Mouse (Mus musculus): Measurements from ENCODE around the gene Zfp329. TPM values are rescaled to one million over a fixed set of nuclear protein-coding genes. Genes with fewer than 3 reads are reported as not detected.
"Not testable (repeated sequence)": the region's sequence is repeated elsewhere in the genome, so short reads cannot be mapped to it uniquely, and the experiment has no call there.

Zfp329 gene
- polyA plus RNA-seq, 1 experiment from 2014 or later = 13.6 TPM

GRCm38 (mm10) chr7:12797971-12798370 is 20.7 kb downstream of the Zfp329 start:
- Histone ChIP-seq H3K9me3 (ENCODE audit: low read length) (peaks cover 18% of the 10 kb centered on the region), H3K9ac (replicated peaks; ENCODE audit: low read length) (no peak overlapping the region), H3K4me2 (replicated peaks; ENCODE audit: low read depth, low read length) (no peak overlapping the region), H3K36me3 (ENCODE audit: insufficient read depth, low read length) (peaks cover 11% of the 10 kb centered on the region; the same call in 1 of the 2 replicates), H3K4me1 (ENCODE audit: insufficient read depth, low read length) (peaks cover 5% of the 10 kb centered on the region; the same call in 1 of the 2 replicates), H3K27me3 (ENCODE audit: insufficient read depth, low read length) (no peaks in the 10 kb centered on the region), H3K4me3 (ENCODE audit: low read length) (no peak overlapping the region), H3K27ac (ENCODE audit: low read length) (no peak overlapping the region)
- 65% methylated on average over 2 of the region's 2 CpGs for WGBS
- ATAC-seq (ENCODE audit: low FRiP score, low TSS enrichment) = no peak

DNA sequence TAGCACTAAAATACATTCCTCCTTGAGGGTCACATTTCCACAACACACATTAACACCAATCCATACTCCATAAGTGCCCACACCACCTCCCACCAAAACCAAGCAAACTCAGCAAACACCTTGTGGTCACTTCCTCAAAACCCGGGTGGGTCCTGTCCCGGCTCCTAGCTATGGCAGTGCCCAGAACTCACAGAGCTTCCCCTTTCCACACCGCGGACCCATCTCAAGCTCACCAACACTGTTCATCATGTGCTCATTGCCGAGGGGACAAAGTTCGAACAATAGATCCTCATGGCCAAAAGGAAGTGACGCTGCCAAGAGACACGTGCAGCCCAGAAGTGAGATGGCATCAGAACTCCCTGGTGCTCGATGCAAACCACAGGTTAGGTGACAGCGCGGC is 26.0 kb downstream of the Zfp329 start:
- not testable (repeated sequence) for H3K27ac ChIP-seq (ENCODE audit: low read length); H3K9ac ChIP-seq (replicated peaks; ENCODE audit: low read length); H3K27me3 ChIP-seq (ENCODE audit: insufficient read depth, low read length); H3K4me1 ChIP-seq (ENCODE audit: insufficient read depth, low read length); ATAC-seq (ENCODE audit: low FRiP score, low TSS enrichment); H3K4me3 ChIP-seq (ENCODE audit: low read length); H3K4me2 ChIP-seq (replicated peaks; ENCODE audit: low read depth, low read length); H3K36me3 ChIP-seq (ENCODE audit: insufficient read depth, low read length)
- WGBS = 89% methylated on average over 11 of the region's 11 CpGs
- H3K9me3 ChIP-seq (ENCODE audit: low read length) = peaks cover 12% of the 10 kb centered on the region

DNA sequence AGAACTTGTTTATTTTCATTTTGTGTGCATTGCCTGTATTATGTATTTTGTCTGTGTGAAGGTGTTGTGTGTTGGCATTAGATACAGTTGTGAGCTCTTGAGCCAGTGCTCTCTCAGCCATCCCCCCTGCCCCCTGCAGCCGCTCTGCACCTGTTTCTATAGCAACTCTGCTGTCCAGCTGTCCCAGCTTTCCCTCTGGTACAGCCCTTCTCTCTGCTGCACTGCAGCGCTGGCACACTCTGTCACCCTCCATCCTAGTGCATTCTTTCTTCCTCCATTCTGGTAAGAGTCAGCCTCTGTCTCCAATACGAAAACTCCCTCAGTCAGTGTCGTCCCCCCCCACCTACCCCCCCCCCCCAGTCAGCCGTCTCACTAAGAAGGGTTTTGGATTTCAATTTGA is 30.6 kb downstream of the Zfp329 start:
- no peak for ATAC-seq (ENCODE audit: low FRiP score, low TSS enrichment)
- Histone ChIP-seq H3K4me3 (ENCODE audit: low read length) (no peak overlapping the region), H3K4me2 (replicated peaks; ENCODE audit: low read depth, low read length) (no peak overlapping the region), H3K36me3 (ENCODE audit: insufficient read depth, low read length) (no peaks in the 10 kb centered on the region), H3K27ac (ENCODE audit: low read length) (no peak overlapping the region), H3K9ac (replicated peaks; ENCODE audit: low read length) (no peak overlapping the region), H3K9me3 (ENCODE audit: low read length) (no peaks in the 10 kb centered on the region), H3K27me3 (ENCODE audit: insufficient read depth, low read length) (no peaks in the 10 kb centered on the region), H3K4me1 (ENCODE audit: insufficient read depth, low read length) (no peaks in the 10 kb centered on the region)
- 26% methylated on average over 5 of the region's 5 CpGs for WGBS

DNA sequence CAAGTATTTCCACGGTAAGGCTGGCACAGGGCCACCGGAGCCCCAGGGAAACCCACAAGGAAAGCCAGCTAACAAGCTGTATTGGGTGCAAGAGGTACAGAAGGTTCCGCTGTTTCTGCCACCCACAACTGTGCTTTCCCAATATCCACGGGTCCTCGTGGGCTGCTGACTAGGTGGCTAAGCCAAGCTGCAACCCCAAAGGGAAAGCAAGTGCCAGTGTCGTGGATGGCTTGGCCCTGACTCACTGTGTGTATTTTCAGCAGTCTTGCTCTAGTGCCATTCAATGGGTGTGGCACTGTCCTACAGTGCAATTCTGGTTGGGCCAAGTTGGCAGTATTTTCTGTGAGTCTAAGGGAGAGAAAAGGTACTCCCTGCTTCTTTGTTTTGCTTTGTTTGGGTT is 31.3 kb downstream of the Zfp329 start:
- Histone ChIP-seq H3K4me2 (replicated peaks; ENCODE audit: low read depth, low read length) (no peak overlapping the region), H3K27me3 (ENCODE audit: insufficient read depth, low read length) (no peaks in the 10 kb centered on the region), H3K9ac (replicated peaks; ENCODE audit: low read length) (no peak overlapping the region), H3K4me3 (ENCODE audit: low read length) (no peak overlapping the region), H3K27ac (ENCODE audit: low read length) (no peak overlapping the region), H3K4me1 (ENCODE audit: insufficient read depth, low read length) (no peaks in the 10 kb centered on the region), H3K36me3 (ENCODE audit: insufficient read depth, low read length) (no peaks in the 10 kb centered on the region), H3K9me3 (ENCODE audit: low read length) (no peaks in the 10 kb centered on the region)
- 77% methylated on average over 6 of the region's 6 CpGs for WGBS
- ATAC-seq (ENCODE audit: low FRiP score, low TSS enrichment) = no peak

DNA sequence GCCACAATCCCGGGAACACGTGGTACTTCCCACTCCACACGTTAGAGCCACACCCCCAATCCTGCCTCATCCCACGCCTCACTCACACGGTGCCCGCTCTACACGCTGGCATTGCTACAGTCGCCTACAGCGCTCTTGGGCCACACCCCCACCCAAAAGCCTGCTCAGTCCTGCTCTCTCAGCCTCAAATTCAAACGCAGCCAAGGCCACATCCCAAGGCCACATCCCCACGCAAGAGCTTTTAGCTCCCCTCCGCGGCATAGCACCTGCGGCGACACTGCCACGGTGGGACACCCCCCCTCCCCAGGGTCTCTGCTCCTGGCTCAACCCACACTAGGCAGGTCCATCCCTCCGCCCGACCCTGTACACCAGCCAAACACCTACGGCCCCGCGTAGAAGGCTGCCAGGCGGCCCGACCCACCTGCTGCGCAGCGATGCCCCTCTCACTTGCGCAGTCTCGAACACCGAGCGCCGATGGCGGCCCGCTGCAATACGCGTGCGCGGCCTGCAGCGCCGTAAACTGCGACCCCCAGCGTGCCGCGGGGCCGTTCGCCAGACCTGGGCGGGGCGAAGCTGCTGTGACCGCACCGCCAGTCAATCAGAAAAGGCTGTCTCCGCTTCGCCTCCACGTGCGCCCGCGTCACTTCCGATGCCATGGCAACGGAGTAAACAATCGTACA is 38.4 kb downstream of the Zfp329 start:
- Histone ChIP-seq H3K4me2 (replicated peaks; ENCODE audit: low read depth, low read length) (peak overlapping the region; percentile 100), H3K4me1 (ENCODE audit: insufficient read depth, low read length) (peaks cover 7% of the 10 kb centered on the region), H3K27ac (ENCODE audit: low read length) (no peak overlapping the region), H3K4me3 (ENCODE audit: low read length) (peak overlapping the region; percentile 77), H3K27me3 (ENCODE audit: insufficient read depth, low read length) (no peaks in the 10 kb centered on the region), H3K9ac (replicated peaks; ENCODE audit: low read length) (peak overlapping the region; percentile 77), H3K36me3 (ENCODE audit: insufficient read depth, low read length) (peaks cover under 1% of the 10 kb centered on the region), H3K9me3 (ENCODE audit: low read length) (no peaks in the 10 kb centered on the region)
- ATAC-seq (ENCODE audit: low FRiP score, low TSS enrichment) = peak; percentile 95
- WGBS = under 1% methylated on average over 57 of the region's 57 CpGs

DNA sequence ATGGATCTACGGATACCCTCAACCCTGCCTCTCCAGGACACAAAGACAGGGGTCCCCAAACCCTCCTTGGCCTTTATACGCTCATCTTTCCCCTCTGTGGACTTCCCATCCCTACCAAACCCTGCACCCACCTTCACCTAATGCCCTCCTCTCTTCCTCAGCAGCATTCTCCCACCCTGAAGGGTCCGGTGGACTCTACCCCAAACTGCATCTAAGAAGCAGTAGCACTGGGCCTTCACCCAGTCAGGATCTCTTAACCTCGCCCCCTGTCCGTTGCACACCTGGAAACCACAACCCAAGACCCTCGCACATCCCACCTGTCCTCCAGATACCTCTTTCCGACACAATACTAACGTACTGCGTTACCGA is 38.9 kb downstream of the Zfp329 start:
- ATAC-seq (ENCODE audit: low FRiP score, low TSS enrichment) = no peak; the same call in 1 of the 2 replicates
- H3K4me1 ChIP-seq (ENCODE audit: insufficient read depth, low read length) = peaks cover 7% of the 10 kb centered on the region
- H3K9ac ChIP-seq (replicated peaks; ENCODE audit: low read length) = peak overlapping the region; percentile 77
- peak overlapping the region; percentile 100 for H3K4me2 ChIP-seq (replicated peaks; ENCODE audit: low read depth, low read length)
- H3K36me3 ChIP-seq (ENCODE audit: insufficient read depth, low read length) = peaks cover 5% of the 10 kb centered on the region
- H3K27me3 ChIP-seq (ENCODE audit: insufficient read depth, low read length) = no peaks in the 10 kb centered on the region
- H3K4me3 ChIP-seq (ENCODE audit: low read length) = peak overlapping the region; percentile 77
- whole genome bisulfite sequencing = 16% methylated on average over 10 of the region's 10 CpGs
- H3K9me3 ChIP-seq (ENCODE audit: low read length) = no peaks in the 10 kb centered on the region
- H3K27ac ChIP-seq (ENCODE audit: low read length) = no peak overlapping the region

- no peaks in the 10 kb centered on the region for H3K27me3 ChIP-seq (ENCODE audit: insufficient read depth, low read length)
- peaks cover 12% of the 10 kb centered on the region for H3K36me3 ChIP-seq (ENCODE audit: insufficient read depth, low read length)
- no peak overlapping the region for H3K9ac ChIP-seq (replicated peaks; ENCODE audit: low read length)
- peaks cover 7% of the 10 kb centered on the region for H3K4me1 ChIP-seq (ENCODE audit: insufficient read depth, low read length)
- H3K4me2 ChIP-seq (replicated peaks; ENCODE audit: low read depth, low read length) = no peak overlapping the region
- no peak for ATAC-seq (ENCODE audit: low FRiP score, low TSS enrichment)
- no peaks in the 10 kb centered on the region for H3K9me3 ChIP-seq (ENCODE audit: low read length)
- H3K4me3 ChIP-seq (ENCODE audit: low read length) = no peak overlapping the region
- WGBS = 89% methylated on average over 5 of the region's 5 CpGs
- H3K27ac ChIP-seq (ENCODE audit: low read length) = no peak overlapping the region
These were observed 39.5 kb downstream of the Zfp329 start for GRCm38 (mm10) chr7:12779141-12779540.

- H3K27me3 ChIP-seq (ENCODE audit: insufficient read depth, low read length) = no peaks in the 10 kb centered on the region
- no peak overlapping the region for H3K4me3 ChIP-seq (ENCODE audit: low read length)
- 100% methylated on average over 1 of the region's 1 CpGs for WGBS
- no peak overlapping the region for H3K4me2 ChIP-seq (replicated peaks; ENCODE audit: low read depth, low read length)
- H3K27ac ChIP-seq (ENCODE audit: low read length) = no peak overlapping the region
- peaks cover 28% of the 10 kb centered on the region for H3K36me3 ChIP-seq (ENCODE audit: insufficient read depth, low read length)
- peaks cover 2% of the 10 kb centered on the region; the same call in 1 of the 2 replicates for H3K4me1 ChIP-seq (ENCODE audit: insufficient read depth, low read length)
- ATAC-seq (ENCODE audit: low FRiP score, low TSS enrichment) = no peak
- no peaks in the 10 kb centered on the region for H3K9me3 ChIP-seq (ENCODE audit: low read length)
- no peak overlapping the region for H3K9ac ChIP-seq (replicated peaks; ENCODE audit: low read length)
These were observed 44.1 kb downstream of the Zfp329 start for GRCm38 (mm10) chr7:12774606-12775005.

DNA sequence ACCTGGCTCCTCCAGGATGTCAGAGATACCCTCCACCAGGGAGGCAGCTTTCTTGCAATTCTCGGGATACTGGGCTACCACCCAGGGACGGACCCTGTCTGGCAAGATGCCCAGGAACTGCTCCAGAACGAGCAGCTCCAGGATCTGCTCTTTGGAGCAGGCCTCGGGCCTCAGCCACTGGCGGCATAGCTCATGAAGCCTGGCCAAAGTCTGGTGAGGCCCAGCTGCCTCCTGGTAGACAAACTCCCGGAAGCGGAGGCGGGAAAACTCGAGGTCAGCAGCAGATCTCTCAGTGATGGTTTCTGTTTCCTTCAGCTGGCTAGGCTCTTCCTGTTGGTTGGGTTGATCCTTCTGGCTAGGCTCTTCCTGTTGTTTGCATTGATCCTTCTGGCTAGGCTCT is 44.5 kb downstream of the Zfp329 start:
- no peaks in the 10 kb centered on the region for H3K9me3 ChIP-seq (ENCODE audit: low read length)
- no peaks in the 10 kb centered on the region for H3K27me3 ChIP-seq (ENCODE audit: insufficient read depth, low read length)
- no peak overlapping the region for H3K4me3 ChIP-seq (ENCODE audit: low read length)
- no peaks in the 10 kb centered on the region for H3K4me1 ChIP-seq (ENCODE audit: insufficient read depth, low read length)
- no peak for ATAC-seq (ENCODE audit: low FRiP score, low TSS enrichment)
- peaks cover 31% of the 10 kb centered on the region for H3K36me3 ChIP-seq (ENCODE audit: insufficient read depth, low read length)
- H3K27ac ChIP-seq (ENCODE audit: low read length) = no peak overlapping the region
- H3K9ac ChIP-seq (replicated peaks; ENCODE audit: low read length) = no peak overlapping the region
- WGBS = 84% methylated on average over 9 of the region's 9 CpGs
- no peak overlapping the region for H3K4me2 ChIP-seq (replicated peaks; ENCODE audit: low read depth, low read length)

Measured in kidney, embryonic 16.5 days (tissue).